Mouse (Mus musculus) liver, embryonic 14.5 days (tissue): ENCODE results near the gene Cox6a2.

Experiments
- CTCF ChIP-seq: IDR thresholded peaks from 2 replicates; pipeline ENCODE4 v1.5.1; 2016; ENCODE audit warnings: antibody characterized with exemption, low read depth, control low read depth
- EP300 ChIP-seq: IDR thresholded peaks from 2 replicates; pipeline ENCODE4 v1.6.1; 2016; ENCODE audit warnings: antibody characterized with exemption, low read depth

DNA sequence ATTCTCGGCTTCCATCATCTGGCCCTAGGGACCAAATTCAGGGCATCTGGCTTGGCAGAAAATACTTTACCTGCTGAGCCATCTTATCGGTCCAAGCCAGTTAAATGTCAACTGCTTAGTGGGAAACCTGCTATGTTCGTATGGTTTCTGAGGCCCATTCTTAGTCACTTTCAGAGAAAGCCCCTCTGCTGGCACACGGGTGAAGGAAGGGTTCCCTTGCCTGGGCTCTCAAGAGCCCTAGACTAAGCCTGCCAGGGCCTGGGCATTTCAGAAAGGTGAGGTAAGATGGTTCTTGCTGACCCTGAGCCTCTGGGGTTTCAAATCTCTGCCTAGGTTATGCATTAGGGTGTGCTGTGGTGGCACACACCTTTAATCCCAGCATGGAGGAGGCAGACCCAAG, 39.4 kb upstream of the Cox6a2 start:
- no peak for TF ChIP-seq CTCF
- no peak for TF ChIP-seq EP300
